Mouse (Mus musculus) limb, embryonic 14.5 days (tissue): ENCODE data around the gene 1700057G04Rik. TPM values are rescaled to one million over a fixed set of nuclear protein-coding genes. Genes with fewer than 3 reads are reported as not detected.

Experiments used
- ATAC-seq: fragments of 200-750 bp; cut with Nextera tagmentation; 2 replicates; pipeline ENCODE4 v1.8.0; 2017; ENCODE audit warnings: low read depth, moderate number of reproducible peaks, moderate TSS enrichment; ENCODE audit not compliant: low FRiP score
- DNase-seq: peaks from one replicate; pipeline ENCODE4 v3.0.0-alpha.2; 2015; ENCODE audit warnings: low spot score
- H3K27ac ChIP-seq: fragments of 300-500 bp; sonication (generic); replicated peaks from 2 replicates; pipeline ENCODE4 v1.5.1; 2014; ENCODE audit warnings: low read depth, mild to moderate bottlenecking, low read length, moderate library complexity, mixed read lengths
- H3K27me3 ChIP-seq: fragments of 300-500 bp; sonication (generic); 2 replicates; pipeline ENCODE4 v1.6.1; 2014; ENCODE audit warnings: low read length, mixed read lengths; ENCODE audit not compliant: control insufficient read depth, insufficient read depth
- H3K36me3 ChIP-seq: fragments of 300-500 bp; sonication (generic); 2 replicates; pipeline ENCODE4 v1.6.1; 2014; ENCODE audit warnings: mild to moderate bottlenecking, low read length, moderate library complexity, mixed read lengths; ENCODE audit not compliant: control insufficient read depth, insufficient read depth
- H3K4me1 ChIP-seq: fragments of 300-500 bp; sonication (generic); 2 replicates; pipeline ENCODE4 v1.6.1; 2014; ENCODE audit warnings: antibody characterized with exemption, low read length, mixed read lengths; ENCODE audit not compliant: control insufficient read depth, insufficient read depth
- H3K4me2 ChIP-seq: fragments of 300-500 bp; sonication (generic); replicated peaks from 2 replicates; pipeline ENCODE4 v1.6.1; 2014; ENCODE audit warnings: low read depth, mild to moderate bottlenecking, low read length, moderate library complexity; ENCODE audit not compliant: severe bottlenecking
- H3K4me3 ChIP-seq: fragments of 300-500 bp; sonication (generic); replicated peaks from 2 replicates; pipeline ENCODE4 v1.5.1; 2014; ENCODE audit warnings: low read length
- H3K9ac ChIP-seq: fragments of 300-500 bp; sonication (generic); 2 replicates; pipeline ENCODE4 v1.6.1; 2014; ENCODE audit warnings: mild to moderate bottlenecking, low read depth, low read length, moderate library complexity; ENCODE audit not compliant: severe bottlenecking
- H3K9me3 ChIP-seq: fragments of 300-500 bp; sonication (generic); 2 replicates; pipeline ENCODE4 v1.6.1; 2016; ENCODE audit warnings: low read length; ENCODE audit not compliant: control insufficient read depth
- POLR2A ChIP-seq: fragments of 200-500 bp; IDR thresholded peaks from 2 replicates; pipeline ENCODE4 v1.8.0; 2012; ENCODE audit warnings: inconsistent platforms, mild to moderate bottlenecking, moderate library complexity, borderline replicate concordance; ENCODE audit not compliant: insufficient read depth, insufficient read length; ENCODE audit errors: extremely low read depth
- WGBS: fragments of 180-500 bp; shearing (Covaris S2); extraction: QIAGEN DNeasy Blood & Tissue Kit; methylation state at CpG from one replicate; pipeline ENCODE4 v1.1.7; 2014; 5-methylcytosine and 5-hydroxymethylcytosine counted together
- polyA plus RNA-seq, 2 experiments: library from polyadenylated mRNA; depleted of rRNA in 1 of 2; stranded (reverse) in 1 of 2; unstranded in 1 of 2; fragments of >200 nt; fragmentation: Nextera tagmentation in 1 of 2; extraction: Ambion mirVana in 1 of 2; gene quantifications; 2 replicates each; pipeline versions ENCODE4 v1.2.1 to v1.2.3; 2012 to 2014

1700057G04Rik gene
- polyA plus RNA-seq, 2 experiments: not detected

GRCm38 (mm10) chr9:92292169-92292568, 17.0 kb upstream of the 1700057G04Rik start:
- 72% methylated on average over 2 of the region's 2 CpGs for WGBS
- Histone ChIP-seq H3K27me3 (no peaks in the 10 kb centered on the region), H3K4me1 (no peaks in the 10 kb centered on the region), H3K4me3 (no peak overlapping the region), H3K27ac (no peak overlapping the region), H3K36me3 (no peaks in the 10 kb centered on the region), H3K9ac (no peak overlapping the region), H3K9me3 (no peaks in the 10 kb centered on the region), H3K4me2 (no peak overlapping the region)
- no peak for DNase-seq
- no peak for TF ChIP-seq POLR2A
- ATAC-seq: no peak

GRCm38 (mm10) chr9:92292922-92293321, 16.3 kb upstream of the 1700057G04Rik start:
- H3K9me3 ChIP-seq: no peaks in the 10 kb centered on the region
- no peak overlapping the region for H3K9ac ChIP-seq
- ATAC-seq: no peak
- DNase-seq: no peak
- no peak overlapping the region for H3K4me2 ChIP-seq
- H3K4me1 ChIP-seq: no peaks in the 10 kb centered on the region
- TF ChIP-seq POLR2A: no peak
- no peaks in the 10 kb centered on the region for H3K27me3 ChIP-seq
- 50% methylated on average over 3 of the region's 3 CpGs for WGBS
- H3K4me3 ChIP-seq: no peak overlapping the region
- no peaks in the 10 kb centered on the region for H3K36me3 ChIP-seq
- H3K27ac ChIP-seq: no peak overlapping the region

- no peak overlapping the region for H3K9ac ChIP-seq
- no peak for ATAC-seq
- H3K36me3 ChIP-seq: no peaks in the 10 kb centered on the region
- no peak for TF ChIP-seq POLR2A
- H3K4me3 ChIP-seq: no peak overlapping the region
- H3K27me3 ChIP-seq: no peaks in the 10 kb centered on the region
- H3K9me3 ChIP-seq: no peaks in the 10 kb centered on the region
- no peak overlapping the region for H3K4me2 ChIP-seq
- WGBS: 80% methylated on average over 2 of the region's 2 CpGs
- no peak overlapping the region for H3K27ac ChIP-seq
- no peak for DNase-seq
- H3K4me1 ChIP-seq: no peaks in the 10 kb centered on the region
Measured at GRCm38 (mm10) chr9:92293560-92294548, 15.3 kb upstream of the 1700057G04Rik start.

- H3K4me2 ChIP-seq: no peak overlapping the region
- no peak for ATAC-seq
Measured at GRCm38 (mm10) chr9:92298288-92298687, 10.9 kb upstream of the 1700057G04Rik start.

GRCm38 (mm10) chr9:92301213-92301612, 8.0 kb upstream of the 1700057G04Rik start:
- no peaks in the 10 kb centered on the region for H3K4me1 ChIP-seq
- no peak for TF ChIP-seq POLR2A
- no peaks in the 10 kb centered on the region for H3K27me3 ChIP-seq
- H3K9me3 ChIP-seq: no peaks in the 10 kb centered on the region
- H3K9ac ChIP-seq: no peak overlapping the region
- 46% methylated on average over 3 of the region's 3 CpGs for WGBS
- no peaks in the 10 kb centered on the region for H3K36me3 ChIP-seq
- H3K4me2 ChIP-seq: no peak overlapping the region
- no peak overlapping the region for H3K4me3 ChIP-seq
- H3K27ac ChIP-seq: no peak overlapping the region
- DNase-seq (no peak), ATAC-seq (no peak)

More at GRCm38 (mm10) chr9:92298288-92298687, 10.9 kb upstream of the 1700057G04Rik start:
- no peak for DNase-seq
- H3K36me3 ChIP-seq: no peaks in the 10 kb centered on the region
- no peak overlapping the region for H3K4me3 ChIP-seq
- no peaks in the 10 kb centered on the region for H3K4me1 ChIP-seq
- no peak overlapping the region for H3K27ac ChIP-seq
- H3K27me3 ChIP-seq: no peaks in the 10 kb centered on the region
- WGBS: 56% methylated on average over 1 of the region's 1 CpGs
- TF ChIP-seq POLR2A: no peak
- no peaks in the 10 kb centered on the region for H3K9me3 ChIP-seq
- H3K9ac ChIP-seq: no peak overlapping the region
